Mouse (Mus musculus) gonadal fat pad, adult 2 months (tissue): Measurements from ENCODE around the gene Zfp811. TPM values are rescaled to one million over a fixed set of nuclear protein-coding genes. Genes with fewer than 3 reads are reported as not detected.
"Not testable (repeated sequence)": the region's sequence is repeated elsewhere in the genome, so short reads cannot be mapped to it uniquely, and the experiment has no call there.

Experiments used
- DNase-seq: peaks from one replicate; pipeline ENCODE4 v3.0.0-alpha.2; 2012; ENCODE audit warnings: low read depth
- polyA plus RNA-seq: library from polyadenylated mRNA; depleted of rRNA; stranded (reverse); fragments of >200 nt; gene quantifications from 2 replicates; pipeline ENCODE4 v1.2.3, GENCODE M21; 2012; rRNA removed

The Zfp811 gene
- 0.19 and 0.33 TPM in 2 replicates for polyA plus RNA-seq

DNA sequence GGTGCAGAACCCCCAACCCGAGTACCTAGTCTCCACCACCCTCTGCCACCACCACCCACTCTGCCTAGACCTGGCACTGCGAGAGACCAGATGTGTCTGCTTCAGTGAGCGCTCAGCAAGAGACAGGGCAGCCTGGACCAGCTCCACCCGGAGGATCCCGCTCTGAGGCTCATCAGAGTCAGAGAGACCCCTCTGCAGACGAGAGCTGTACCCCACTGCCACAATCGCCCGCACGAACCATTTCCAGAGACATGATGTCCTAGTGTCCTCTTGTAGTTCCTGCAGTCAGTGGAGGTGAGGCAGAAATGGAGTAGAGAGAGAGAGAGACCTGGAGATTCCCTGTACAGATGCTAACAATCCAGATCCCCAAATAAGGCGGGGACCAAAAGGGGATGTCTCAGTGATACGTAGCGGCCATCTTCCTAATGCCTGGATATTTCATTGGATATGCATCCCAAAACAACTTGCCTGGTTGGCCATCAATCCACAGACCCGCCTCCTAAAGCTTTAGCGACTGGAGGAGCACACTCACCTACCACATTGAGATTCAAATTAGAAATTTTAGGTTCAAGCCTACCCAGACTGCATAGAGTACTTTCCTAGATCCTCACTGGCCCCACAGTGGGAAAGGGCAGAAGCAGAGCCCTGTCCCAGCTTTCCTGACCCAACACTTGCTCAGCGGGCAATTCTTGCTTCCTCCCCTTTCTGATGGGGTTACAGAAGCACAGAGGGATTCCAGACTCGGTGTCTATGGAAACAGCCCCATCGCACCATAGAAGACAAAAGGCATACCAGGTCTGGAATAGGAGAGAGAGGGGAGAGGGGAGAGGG is at the start of gene Zfp811:
Gene Zfp811 (minus strand): TSS at position 388 of the 831 bp plus-strand sequence.
- DNase-seq: no peak

DNA sequence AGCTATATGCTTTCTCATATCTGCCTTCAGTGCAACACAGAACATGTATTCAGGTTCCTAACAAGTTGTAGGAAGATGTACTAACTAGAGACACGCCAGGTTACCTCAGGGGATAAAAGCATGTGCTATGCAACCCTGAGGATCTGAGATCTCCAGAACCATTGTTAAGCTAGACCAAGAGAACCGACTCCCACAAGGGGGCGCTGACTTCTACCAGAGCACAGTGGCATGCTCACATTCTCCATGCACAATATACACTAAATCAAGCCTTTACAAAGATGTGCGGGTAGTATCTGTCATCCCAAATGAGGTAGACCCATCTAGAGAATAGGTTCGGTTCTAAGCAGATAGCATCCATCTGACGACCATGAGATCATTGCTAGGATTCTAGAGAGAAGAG is 47.0 kb upstream of the Zfp811 start:
- DNase-seq: not testable (repeated sequence)

DNA sequence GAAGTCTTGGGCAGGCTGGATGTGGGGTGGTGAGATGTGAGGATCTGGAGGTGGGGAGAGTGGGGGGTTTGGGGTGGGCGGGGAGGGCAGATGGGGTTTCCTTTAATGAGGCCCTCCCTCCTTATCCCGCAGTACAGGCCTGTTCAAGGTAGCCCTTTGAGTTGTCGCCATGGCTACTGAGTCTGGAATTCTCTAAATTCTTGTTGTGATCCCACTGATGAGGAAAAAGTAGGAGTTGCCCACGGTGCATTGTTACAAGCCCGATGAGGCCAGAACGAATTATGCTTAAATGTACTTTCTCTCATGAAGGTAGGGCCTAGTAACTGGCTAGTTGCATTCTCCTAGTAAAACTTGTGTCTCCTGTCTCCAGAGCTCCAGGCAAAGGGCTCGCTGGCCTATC is 41.9 kb upstream of the Zfp811 start:
- no peak for DNase-seq

DNA sequence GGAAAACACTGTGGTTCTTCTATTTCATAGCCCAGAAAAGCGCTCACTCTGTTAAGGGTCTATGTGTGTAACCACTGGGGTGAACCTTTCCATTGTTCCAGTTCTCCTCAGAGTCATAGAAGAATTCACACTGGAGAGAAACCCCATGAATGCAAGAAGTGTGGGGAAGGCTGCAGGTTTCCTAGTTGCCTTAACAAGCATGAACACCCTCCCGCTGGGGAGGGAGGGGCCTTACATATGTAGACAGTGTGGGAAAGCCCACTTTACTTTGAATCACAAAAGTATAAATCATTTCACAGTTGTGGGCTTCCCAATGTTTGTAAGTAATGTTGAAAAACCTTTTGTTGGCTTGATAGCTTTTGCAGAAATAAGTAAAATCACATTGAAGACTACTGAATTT is 31.7 kb upstream of the Zfp811 start:
- DNase-seq: no peak

DNA sequence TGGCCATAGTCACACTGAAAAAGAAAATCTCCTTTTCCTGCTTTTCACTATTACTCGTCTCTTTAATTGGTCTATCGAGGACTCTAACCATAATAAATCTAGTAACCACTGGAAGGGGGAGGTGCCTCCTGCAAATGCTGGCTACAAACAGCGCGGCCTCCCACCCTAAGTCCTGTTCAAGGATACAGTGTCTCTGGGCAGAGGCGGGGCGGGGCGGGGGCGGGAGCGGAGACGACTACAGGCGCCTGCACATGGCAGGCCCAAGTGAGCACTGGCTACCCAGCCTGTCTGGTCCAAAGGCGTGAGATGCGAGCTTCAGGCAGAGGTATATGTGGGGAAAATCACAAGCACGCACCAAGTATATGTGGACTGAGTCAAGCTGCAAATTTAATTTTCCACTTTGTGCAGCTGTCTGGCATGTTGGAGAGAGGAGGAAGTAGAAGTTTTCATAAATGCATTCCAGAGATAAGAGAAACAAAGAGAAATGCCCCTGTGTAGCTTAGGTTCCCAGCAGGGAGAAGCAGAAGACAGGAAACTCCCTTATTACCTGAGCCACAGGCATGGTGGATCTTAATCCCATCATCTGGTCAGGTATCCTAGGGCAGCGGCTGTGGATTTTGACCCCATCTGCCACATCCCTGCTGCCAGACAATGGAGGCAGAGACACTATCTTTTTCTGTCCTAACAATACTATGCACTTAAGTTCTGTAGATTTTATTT is 29.5 kb upstream of the Zfp811 start:
- DNase-seq: no peak

DNA sequence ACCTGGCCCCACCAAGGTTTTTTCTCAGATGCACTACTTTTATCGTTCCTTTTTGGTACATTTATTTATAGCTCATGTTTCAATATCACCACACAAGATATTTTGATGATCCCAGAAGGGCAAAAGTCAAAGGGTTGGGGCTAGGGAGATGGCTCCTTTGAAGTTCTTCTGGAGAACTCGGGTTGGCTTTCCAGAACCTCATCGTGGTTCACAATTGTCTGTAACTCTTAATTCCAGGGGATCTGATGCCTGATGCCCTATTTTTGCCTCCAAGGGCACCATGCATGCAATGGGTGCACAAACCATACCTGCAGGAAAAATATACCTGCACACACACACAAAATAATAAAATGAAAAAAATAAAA is 20.7 kb upstream of the Zfp811 start:
- no peak for DNase-seq

DNA sequence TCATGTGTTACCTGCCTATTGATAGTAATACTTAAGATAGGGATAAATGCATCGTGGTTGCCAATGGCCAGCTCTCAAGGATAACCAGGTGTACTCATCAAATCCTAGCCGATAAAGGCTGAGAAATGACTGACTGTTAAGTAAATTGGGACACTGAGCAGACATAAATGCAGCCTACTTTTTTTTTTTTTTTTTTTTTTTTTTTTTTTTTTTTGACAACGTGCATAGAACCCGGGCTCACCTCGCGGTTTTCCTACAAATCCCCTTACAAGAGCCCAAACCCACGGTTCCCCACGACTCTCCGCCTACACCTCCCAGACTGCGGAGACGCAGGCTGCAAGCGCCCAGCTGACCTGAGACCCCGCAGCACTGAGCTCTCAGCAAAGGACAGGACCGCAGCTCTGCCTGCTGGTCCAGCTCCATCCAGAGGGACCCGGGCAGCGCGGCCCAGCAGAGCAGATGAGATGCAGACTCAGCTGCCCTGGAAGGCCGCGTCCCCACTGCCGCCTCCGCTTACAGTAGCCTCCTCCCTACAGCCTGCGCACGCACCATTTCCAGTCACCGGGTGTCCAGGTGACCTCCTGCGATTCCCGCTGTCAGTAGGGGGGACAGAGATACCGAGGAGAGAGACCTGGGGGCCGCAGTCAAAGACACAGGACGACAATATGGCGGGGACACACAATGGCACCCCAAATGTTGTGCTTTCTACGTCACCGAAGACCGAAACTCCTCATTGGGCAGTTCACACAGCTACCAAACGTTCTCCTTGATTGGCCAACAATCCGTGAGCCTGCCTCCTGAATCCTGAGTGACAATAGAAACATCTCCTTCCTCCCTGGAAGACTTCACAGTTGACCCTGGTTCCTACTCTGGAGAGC is 20.0 kb upstream of the Zfp811 start, which contains the start of gene Zfp799:
Gene Zfp799 (minus strand): TSS at position 722 of the 878 bp plus-strand sequence.
- peak; percentile 46 for DNase-seq

DNA sequence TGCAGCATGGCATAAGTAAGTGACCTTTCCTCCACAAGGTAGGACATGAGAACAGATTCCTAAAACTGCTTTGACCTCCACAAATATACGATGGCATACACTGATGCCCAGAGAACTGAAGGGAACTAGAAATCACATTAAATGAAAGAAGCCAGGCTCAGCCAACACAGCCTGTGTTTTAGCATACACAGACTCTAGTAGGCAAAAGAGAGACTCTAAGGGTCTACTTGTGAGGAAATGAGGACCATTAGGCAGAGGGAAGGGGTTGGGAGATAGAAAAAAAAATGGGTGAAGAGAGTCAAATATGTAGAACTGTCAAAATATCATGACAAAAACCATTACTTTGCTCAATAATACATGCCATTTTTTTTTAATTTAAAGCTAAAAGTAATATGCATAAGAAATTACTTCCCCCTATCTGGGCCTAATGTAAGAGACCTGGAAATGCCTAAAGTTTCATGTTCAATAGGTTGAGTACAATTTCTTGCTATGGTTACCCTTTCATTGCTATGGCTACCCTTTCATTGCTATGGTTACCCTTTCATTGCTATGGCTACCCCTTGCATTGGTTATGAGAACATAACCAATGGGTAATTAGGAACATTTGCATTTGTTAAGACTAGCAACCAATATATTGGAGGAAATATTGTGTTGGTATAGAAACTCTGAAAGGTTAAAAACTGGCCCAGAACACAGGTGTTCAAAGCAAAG is 6.5 kb upstream of the Zfp811 start:
- DNase-seq: no peak

DNA sequence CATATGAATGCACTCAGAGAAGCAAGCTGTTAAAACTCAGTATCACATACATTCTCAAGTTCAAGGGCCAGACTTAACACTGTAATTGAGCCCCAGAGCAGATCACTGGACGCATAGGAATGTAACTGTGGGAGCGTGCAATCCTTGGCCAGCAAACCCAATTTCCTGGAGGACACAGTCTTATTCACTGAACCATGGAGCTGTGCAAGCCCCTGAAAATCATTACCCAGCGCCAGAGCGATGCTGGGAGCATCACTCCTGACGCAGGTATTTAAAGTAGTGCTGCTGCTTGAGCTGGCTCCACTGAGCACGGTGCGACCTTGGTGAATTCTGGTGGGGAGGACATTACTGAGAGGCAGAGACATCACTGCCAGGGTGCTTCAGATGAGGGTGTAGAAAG is 4.4 kb upstream of the Zfp811 start:
- no peak for DNase-seq

DNA sequence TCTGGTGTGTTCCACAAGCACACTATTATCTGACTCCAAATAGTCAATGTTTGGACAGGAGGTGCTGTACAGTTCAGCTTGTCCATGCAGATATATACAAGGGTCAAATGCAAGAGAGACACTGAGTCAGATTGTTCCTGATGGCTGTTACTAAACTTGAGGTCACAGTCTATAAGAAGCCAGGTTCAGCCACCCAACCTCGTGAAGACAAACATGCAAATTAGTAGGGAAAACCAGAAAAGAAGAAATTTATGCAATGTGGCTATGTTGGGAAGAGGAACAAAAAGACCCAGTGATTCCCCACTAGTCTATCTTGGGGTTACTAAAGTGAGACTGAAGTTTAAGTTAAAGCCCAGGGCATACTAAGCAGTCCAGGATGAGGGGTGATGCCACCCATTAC is 917 bp upstream of the Zfp811 start:
- no peak for DNase-seq

DNA sequence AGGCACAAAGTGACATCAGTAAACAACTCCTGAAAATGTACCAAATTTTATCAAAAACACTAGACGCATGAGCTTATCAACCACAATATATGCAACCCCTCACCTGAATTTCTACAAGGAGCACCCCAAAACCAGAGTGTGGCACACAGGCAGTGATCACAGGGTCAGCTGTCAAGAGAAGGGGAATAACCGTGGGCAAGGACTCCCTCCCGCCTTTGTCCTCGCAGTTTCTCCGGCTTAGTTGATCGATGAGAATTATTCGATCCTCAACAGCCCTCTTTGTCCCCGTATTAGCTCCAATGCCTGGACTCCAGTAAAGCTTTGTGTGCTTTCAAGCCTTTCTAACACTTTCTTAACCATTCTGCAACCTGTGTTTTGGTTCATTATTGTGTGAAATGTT is 810 bp downstream of the Zfp811 start:
- DNase-seq: no peak

DNA sequence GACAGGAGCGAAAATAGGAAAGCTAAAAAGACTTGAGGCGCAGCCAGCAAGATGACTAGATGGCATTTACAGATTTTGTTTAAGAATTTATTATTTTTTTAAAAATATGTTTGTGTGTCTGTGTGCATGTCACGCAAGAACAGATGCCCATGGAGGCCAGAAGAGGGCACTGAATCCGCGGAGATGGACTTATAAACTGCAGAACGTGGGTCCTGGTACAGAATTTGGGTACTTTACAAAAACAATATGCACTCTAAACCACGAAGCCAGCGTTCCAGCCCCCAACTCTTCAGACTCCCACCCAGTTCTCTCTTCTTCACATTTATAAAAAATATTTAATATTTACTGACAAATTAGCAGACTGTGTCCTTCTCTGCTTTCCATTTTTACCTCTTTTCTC is 20.5 kb downstream of the Zfp811 start:
- DNase-seq: no peak

DNA sequence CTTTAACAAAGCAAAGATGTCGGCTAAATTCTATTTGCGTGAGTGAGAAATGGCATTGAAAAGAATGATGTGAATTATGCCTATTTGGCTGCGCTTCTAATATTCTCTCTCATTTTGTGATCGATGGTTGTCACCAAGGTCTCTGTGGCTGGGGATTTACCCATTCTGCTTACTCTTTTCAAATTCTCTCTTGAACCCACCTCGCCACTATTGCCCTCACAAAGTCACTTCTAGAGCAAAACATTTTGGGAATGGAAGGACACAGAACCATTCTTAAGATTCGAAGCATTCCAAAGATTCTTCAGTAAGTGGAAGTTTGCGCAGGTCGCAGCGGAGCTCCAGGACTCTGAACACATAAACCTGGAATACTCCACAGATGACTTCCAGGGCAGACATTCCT is 21.2 kb downstream of the Zfp811 start:
- DNase-seq: no peak

DNA sequence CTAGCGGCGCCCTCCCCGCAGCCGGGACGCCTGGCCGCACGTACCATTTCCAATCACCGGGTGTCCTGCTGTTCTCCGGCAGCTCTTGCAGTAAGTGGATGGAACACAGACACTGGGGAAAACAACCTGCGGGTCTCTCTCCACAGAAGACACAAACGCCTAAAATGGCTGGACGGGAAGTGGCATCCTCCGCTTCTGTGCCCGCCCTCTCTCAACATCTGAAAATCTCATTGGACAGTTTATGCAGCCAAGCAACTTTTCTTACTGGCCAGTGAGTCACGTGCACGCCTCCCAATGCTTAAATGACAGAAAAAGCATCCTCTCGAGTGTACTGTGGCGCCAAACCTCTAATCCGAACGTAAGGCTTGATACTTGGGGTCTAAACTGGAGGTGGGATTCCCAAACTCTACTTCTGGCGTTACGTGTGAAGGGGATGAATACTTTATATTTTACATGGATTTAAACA is 21.6 kb downstream of the Zfp811 start, which contains the start of gene Zfp871:
Gene Zfp871 (minus strand): TSS at position 194 of the 466 bp plus-strand sequence.
- peak; percentile 65 for DNase-seq

DNA sequence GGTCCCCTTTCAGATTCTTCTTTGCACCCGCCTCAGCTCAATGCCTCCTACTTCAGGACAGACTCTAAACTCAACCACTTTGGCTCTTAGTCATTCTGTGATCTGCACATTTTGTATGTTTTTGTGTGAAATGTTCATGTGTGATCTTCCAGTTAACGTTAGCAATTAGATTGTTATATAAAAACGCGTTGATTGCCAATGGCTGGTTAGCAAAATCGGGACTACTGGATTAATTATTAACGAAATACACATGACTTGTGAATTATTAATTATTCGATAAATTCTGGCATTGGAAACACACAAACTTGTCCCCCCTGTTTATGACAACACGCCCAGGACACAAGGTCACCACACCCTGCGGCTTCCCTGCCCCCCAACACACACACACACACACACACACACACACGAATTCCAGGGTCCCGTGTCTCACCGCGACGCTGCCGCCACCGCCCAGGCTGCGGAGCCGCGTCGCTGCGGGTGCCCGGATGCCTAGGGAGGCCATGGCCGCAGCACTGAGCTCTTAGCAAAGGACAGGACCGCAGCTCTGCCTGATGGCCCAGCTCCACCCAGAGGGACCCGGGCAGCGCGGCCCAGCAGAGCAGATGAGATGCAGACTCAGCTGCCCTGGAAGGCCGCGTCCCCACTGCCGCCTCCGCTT is 22.2 kb downstream of the Zfp811 start:
- no peak for DNase-seq

DNA sequence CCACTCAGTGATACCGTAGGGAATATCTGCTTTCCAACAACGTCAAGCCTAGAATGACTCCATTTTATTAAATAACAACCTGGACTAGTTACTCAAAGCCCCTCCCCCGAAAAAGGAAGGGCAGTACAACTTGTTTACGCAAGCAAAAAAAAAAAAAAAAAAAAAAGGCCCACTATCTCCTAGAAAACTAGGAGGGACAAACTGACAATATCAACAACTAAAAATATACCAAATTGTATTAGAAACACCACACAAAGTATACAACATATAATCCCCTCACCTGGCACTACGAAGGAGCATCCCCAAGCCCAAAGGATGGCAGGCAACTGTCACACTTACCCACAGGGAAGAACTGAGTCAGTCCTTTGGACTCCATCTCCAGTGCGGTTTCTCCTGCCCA is 22.8 kb downstream of the Zfp811 start:
- no peak for DNase-seq

DNA sequence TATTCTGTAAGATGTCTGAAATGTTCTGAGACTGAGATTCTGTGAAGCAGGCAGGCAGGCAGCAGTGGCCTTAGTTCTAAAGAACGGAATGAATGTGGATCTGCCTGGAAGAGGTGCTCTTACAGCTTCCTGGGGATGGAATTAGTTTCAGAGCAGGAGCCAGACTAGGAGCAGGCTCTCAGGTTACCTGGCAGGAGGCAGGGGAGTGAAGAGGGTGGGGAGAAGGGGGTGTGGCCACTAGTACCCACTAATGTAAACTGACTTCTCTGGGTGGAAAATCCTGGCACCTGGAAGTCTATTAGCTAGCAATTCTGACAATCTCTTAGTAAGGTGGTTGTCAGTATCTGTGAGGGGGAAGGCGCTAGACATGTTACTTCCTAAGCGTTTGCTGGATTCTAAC is 24.1 kb downstream of the Zfp811 start:
- no peak for DNase-seq

DNA sequence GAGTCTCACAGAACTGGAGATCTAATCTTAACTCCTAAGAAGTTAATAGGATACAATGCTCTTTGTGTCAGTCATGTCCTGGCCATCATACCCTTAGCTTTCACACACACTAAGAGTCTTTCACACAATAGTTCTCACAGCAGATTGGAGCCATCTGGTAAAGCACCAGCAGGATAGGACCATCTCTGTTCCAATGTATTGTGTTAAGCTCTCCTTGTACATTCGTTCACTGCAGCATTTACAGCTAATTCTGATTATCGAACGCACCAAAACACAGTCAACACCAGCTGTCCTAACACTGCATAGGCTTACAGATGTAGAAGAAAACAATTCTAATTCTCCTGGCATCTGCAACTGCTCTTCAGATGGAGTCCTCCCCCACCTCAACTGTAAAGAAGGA is 32.2 kb downstream of the Zfp811 start:
- no peak for DNase-seq

DNA sequence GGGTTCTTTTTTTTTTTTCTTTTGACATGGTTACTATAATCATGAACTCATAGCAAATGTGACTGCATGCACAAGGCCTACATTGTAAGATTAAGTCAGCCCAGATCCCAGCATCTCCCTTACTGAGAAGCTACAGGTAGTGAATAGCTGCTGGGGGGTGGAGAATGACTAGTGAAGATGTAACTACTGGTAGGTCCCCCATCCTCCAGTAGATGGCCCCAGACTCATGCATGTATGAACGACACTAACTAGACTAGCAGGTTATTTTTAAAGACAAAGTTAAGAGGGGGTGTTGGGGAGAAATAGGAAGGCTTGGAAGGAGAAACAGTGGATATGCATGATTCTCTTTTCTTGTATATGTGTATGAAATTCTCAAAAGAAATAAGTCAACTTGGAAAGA is 38.5 kb downstream of the Zfp811 start:
- no peak for DNase-seq

DNA sequence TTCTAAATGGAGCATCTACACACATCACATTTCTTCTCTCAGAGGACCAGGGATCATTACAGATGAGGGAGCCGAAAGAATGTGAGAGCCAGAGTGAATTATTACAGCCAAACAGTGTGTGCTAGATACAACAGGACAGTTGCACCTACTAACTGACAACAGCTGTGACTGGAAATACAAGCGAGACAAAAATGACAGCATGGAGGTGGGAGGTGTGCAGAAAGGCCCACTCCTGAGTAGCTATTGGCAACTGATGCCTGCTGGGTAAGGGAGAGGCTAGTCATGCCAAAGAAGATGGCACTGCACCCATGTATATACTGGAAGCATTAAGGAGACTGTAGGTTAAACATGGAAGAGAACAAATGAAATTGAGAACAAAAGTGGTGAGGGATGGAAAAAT is 43.3 kb downstream of the Zfp811 start:
- DNase-seq: no peak

DNA sequence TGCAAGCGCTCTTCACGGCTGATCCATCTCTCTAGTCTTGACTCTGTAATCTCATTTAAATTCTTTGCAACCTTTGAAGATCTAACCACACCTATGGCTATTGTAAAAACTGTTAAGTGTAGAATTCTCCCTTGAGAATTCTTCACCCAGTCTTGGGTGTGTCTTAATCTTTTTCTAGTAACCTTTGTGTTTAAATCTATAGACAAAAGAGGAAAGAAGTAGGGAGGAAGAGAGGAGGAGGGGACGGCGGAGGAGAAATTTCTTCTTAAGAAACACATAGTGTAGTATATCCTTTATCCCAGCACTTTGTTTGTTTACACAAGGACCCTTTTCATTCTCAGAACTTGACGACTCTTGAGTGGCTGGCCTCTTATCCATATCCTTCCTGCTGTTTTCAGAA is 52.4 kb downstream of the Zfp811 start:
- DNase-seq: no peak
